Mouse (Mus musculus): ENCODE results near the gene Pdf.
"Not testable (repeated sequence)": the region's sequence is repeated elsewhere in the genome, so short reads cannot be mapped to it uniquely, and the experiment has no call there.

GRCm38 (mm10) chr8:107033609-107034008 lies 14.8 kb downstream of the Pdf start:
- TF ChIP-seq MYOG (IDR thresholded peaks at IDR 0.05; ENCODE audit: control insufficient read depth in 1 of 3, insufficient read depth in 1 of 3, insufficient read length in 2 of 3, low read depth in 2 of 3); POLR2AphosphoS2 (IDR thresholded peaks at IDR 0.05; ENCODE audit: insufficient read length, low read depth); E2F4 (IDR thresholded peaks at IDR 0.05; ENCODE audit: insufficient read depth): not testable (repeated sequence)
